Mouse (Mus musculus) ES-E14 (cell line): ENCODE results near the gene Anxa6. TPM values are rescaled to one million over a fixed set of nuclear protein-coding genes. Genes with fewer than 3 reads are reported as not detected.

ENCODE experiments used
- DNase-seq: peaks from one replicate; pipeline ENCODE4 v3.0.0-alpha.2; 2013; ENCODE audit warnings: low read depth, low spot score
- H3K27ac ChIP-seq: 2 replicates; pipeline ENCODE4 v1.5.1; 2012; ENCODE audit warnings: low read depth, mild to moderate bottlenecking, low read length, moderate library complexity, mixed read lengths; ENCODE audit not compliant: poor library complexity, insufficient read depth, severe bottlenecking
- H3K36me3 ChIP-seq: 2 replicates; pipeline ENCODE4 v1.6.1; 2012; ENCODE audit warnings: mild to moderate bottlenecking, low read length, moderate library complexity, mixed read lengths; ENCODE audit not compliant: control insufficient read depth, poor library complexity, insufficient read depth, severe bottlenecking
- H3K4me1 ChIP-seq, 2 experiments: fragments of 150-350 bp in 1 of 2; sonication (generic) in 1 of 2; 2 replicates each; pipeline ENCODE4 v1.6.1; 2012; ENCODE audit warnings: low read length in 2 of 2, mild to moderate bottlenecking in 1 of 2, mixed read lengths in 1 of 2; ENCODE audit not compliant: control insufficient read depth in 2 of 2, insufficient read depth in 2 of 2, poor library complexity in 1 of 2
- H3K4me3 ChIP-seq, 2 experiments: fragments of 150-350 bp in 1 of 2; sonication (generic) in 1 of 2; 2 replicates each; pipeline ENCODE4 v1.5.1; 2012; ENCODE audit warnings: low read length in 2 of 2, low read depth in 1 of 2, mild to moderate bottlenecking in 1 of 2, mixed read lengths in 1 of 2; ENCODE audit not compliant: insufficient read depth in 1 of 2, poor library complexity in 1 of 2, severe bottlenecking in 1 of 2
- H3K9ac ChIP-seq: 2 replicates; pipeline ENCODE4 v1.6.1; 2012; ENCODE audit warnings: low read depth, mild to moderate bottlenecking, low read length, mixed read lengths; ENCODE audit not compliant: poor library complexity, insufficient read depth, severe bottlenecking
- H3K9me3 ChIP-seq: fragments of 150-350 bp; sonication (generic); 2 replicates; pipeline ENCODE4 v1.6.1; 2012; ENCODE audit warnings: low read depth, mild to moderate bottlenecking, low read length; ENCODE audit not compliant: control insufficient read depth, insufficient read depth
- CHD2 ChIP-seq: IDR thresholded peaks from 2 replicates; pipeline ENCODE4 v1.6.1; 2014; ENCODE audit warnings: mild to moderate bottlenecking, low read depth, low read length, inconsistent platforms
- HCFC1 ChIP-seq: IDR thresholded peaks from 2 replicates; pipeline ENCODE4 v1.6.1; 2012; ENCODE audit warnings: low read length, inconsistent platforms, borderline replicate concordance; ENCODE audit not compliant: insufficient read depth
- MAFK ChIP-seq: IDR thresholded peaks from 2 replicates; pipeline ENCODE4 v1.6.1; 2014; ENCODE audit warnings: mild to moderate bottlenecking, low read depth, low read length, inconsistent platforms; ENCODE audit not compliant: insufficient read depth
- ZC3H11A ChIP-seq: IDR thresholded peaks from 2 replicates; pipeline ENCODE4 v1.6.1; 2012; ENCODE audit warnings: low read depth, mild to moderate bottlenecking, inconsistent platforms, low read length, borderline replicate concordance
- ZNF384 ChIP-seq: IDR thresholded peaks from 2 replicates; pipeline ENCODE4 v1.6.1; 2012; ENCODE audit warnings: low read depth, low read length, inconsistent platforms
- in situ Hi-C, 2 experiments: fragments of 600-800 bp; cut with MboI; formaldehyde crosslinking; loops; one replicate each; pipeline ENCODE4 v1.15.1; 2025; ENCODE audit warnings: low sequenced_read_pairs in 2 of 2, inconsistent platforms in 1 of 2; ENCODE audit not compliant: unreplicated experiment in 2 of 2
- total RNA-seq: library from RNA; depleted of rRNA; stranded (reverse); fragments of 300-350 nt; gene quantifications from 2 replicates; pipeline ENCODE4 v1.2.3, GENCODE M21; 2012

Gene Anxa6
- total RNA-seq, 1 experiment = 125 TPM

DNA sequence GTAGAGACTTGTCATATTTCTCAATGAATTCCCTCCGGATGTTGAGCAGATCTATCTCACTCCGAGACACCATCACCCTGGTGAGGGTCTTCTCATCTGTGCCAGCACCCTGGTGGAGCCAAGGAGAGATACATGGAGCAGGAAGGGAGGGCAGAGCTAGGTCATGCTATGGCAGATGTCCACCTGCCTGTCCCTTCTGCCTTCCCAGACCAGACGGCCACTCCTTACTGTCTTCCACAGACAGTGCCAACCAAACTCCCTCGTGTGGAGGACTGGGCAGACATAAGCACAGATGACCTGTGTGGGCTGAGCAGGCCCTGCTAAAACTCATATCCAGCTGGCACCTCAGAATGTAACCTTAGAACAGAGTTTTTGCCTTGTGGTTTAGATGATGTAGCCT is 51.6 kb downstream of the Anxa6 start:
- H3K9ac ChIP-seq = no peak overlapping the region
- no peak for DNase-seq
- peaks cover 0 to 5% of the 10 kb centered on the region in 2 experiments; a peak in 1 of 4 replicates for H3K4me1 ChIP-seq
- H3K4me3 ChIP-seq = no peak overlapping the region
- H3K27ac ChIP-seq = no peak overlapping the region
- H3K9me3 ChIP-seq = no peaks in the 10 kb centered on the region
- in situ Hi-C loops = loop anchor here in 1 of 2 experiments (10.0 kb wide), 1 partner anchor 97 kb away; no protein-coding TSS in a partner anchor
- TF ChIP-seq CHD2 (no peak), ZNF384 (no peak), MAFK (no peak), ZC3H11A (no peak), HCFC1 (no peak)
- peaks cover 11% of the 10 kb centered on the region; the same call in 1 of the 2 replicates for H3K36me3 ChIP-seq

DNA sequence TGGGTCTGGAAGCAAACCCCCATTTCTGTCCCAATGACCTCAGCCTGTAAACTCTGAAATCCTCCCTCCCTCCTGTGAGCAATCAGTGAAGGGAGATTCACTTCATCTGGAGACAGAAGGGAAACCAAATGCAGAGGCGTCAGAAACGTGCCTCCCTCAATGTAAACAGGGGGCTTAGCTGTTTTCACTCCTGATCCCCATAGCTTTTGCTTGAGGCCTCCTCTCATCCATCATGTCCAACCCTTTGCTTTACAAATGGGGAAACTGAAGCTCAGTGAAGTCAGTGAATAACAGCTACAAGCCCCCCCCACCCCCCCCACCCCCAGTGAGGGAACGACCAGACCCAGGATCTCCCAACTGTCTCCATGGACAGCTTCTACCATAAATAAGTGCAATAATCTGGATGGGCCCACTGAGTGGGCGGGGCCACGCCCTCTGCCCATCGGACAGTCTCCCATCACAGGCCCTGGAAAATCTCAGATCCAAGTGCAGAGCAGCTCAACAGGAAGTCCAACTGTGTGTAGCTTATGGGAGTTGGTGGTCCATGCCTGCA is 55.8 kb downstream of the Anxa6 start:
- TF ChIP-seq MAFK = no peak
- no peak for TF ChIP-seq CHD2
- no peak for TF ChIP-seq ZC3H11A
- TF ChIP-seq ZNF384 = no peak
- no peak for TF ChIP-seq HCFC1
- no peak overlapping the region for H3K27ac ChIP-seq
- in situ Hi-C loops = no loop called here

DNA sequence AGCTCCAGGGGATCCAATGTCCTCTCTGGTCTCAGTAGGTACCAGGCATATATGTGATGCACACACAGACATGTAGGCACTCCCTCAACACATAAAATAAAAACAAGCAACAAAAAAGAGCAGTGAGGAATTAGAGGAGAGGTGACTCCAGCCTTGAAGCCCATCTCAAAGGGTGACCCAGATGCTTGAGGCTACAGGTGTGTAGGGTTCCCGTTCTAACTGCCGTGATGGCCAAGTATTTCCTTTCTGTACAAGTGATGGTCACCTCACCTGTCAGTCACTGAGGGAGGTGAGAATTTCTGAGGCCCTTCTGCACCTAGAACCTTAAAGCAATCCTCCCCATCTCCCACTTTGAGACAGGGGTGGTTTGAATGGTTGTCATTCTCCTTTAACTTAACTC is 56.9 kb downstream of the Anxa6 start:
- in situ Hi-C loops = no loop called here
- TF ChIP-seq ZNF384 = no peak
- no peak for TF ChIP-seq MAFK
- no peak for TF ChIP-seq CHD2
- TF ChIP-seq HCFC1 = no peak
- TF ChIP-seq ZC3H11A = no peak

More for the DNA sequence above, 55.8 kb downstream of the Anxa6 start:
- H3K9ac ChIP-seq = no peak overlapping the region
- no peaks in the 10 kb centered on the region for H3K9me3 ChIP-seq
- peaks cover 14 to 26% of the 10 kb centered on the region in 2 experiments for H3K4me1 ChIP-seq
- DNase-seq = no peak
- no peak overlapping the region for H3K4me3 ChIP-seq
- peaks cover 3% of the 10 kb centered on the region; the same call in 1 of the 2 replicates for H3K36me3 ChIP-seq

DNA sequence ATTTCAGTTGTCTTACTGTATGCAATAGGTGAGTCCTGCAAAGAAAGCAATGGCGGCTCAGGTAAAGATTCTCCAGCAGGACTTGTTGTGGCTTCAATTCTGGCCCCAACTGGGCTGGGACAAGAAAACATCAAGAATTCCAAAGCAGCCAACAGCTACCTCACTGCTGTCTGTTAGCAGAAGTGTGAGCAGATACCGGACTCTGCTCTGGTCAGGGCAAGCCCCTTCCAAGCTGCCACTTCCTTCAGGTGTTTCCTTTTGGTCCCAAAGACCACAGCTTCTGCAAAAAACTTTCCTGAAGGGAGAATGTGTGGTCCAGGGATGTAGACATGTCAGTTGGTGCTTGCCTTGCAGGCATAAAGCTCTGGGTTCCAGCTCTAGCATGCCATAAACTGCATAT is 57.5 kb downstream of the Anxa6 start:
- Histone ChIP-seq H3K9ac (no peak overlapping the region), H3K36me3 (no peaks in the 10 kb centered on the region), H3K4me1 (peaks cover 14 to 30% of the 10 kb centered on the region in 2 experiments), H3K9me3 (no peaks in the 10 kb centered on the region), H3K27ac (no peak overlapping the region), H3K4me3 (no peak overlapping the region)
- no peak for TF ChIP-seq HCFC1
- no peak for TF ChIP-seq ZC3H11A
- no peak for TF ChIP-seq MAFK
- no peak for TF ChIP-seq CHD2
- no peak for DNase-seq
- in situ Hi-C loops = no loop called here

More for the DNA sequence above, 56.9 kb downstream of the Anxa6 start:
- Histone ChIP-seq H3K4me3 (no peak overlapping the region), H3K36me3 (no peaks in the 10 kb centered on the region), H3K27ac (no peak overlapping the region), H3K9me3 (no peaks in the 10 kb centered on the region), H3K9ac (no peak overlapping the region), H3K4me1 (peaks cover 14 to 30% of the 10 kb centered on the region in 2 experiments)
- DNase-seq = no peak
